Mouse (Mus musculus) forebrain, postnatal 0 days (tissue): Measurements from ENCODE around the gene Eef1akmt4. TPM values are rescaled to one million over a fixed set of nuclear protein-coding genes. Genes with fewer than 3 reads are reported as not detected.

ENCODE experiments used
- ATAC-seq: fragments of 200-750 bp; cut with Nextera tagmentation; 2 replicates; pipeline ENCODE4 v1.8.0; 2017; ENCODE audit warnings: mild to moderate bottlenecking, moderate library complexity
- DNase-seq: peaks from one replicate; pipeline ENCODE4 v3.0.0-alpha.2; 2015
- H3K27ac ChIP-seq: fragments of 300-500 bp; sonication (generic); 2 replicates; pipeline ENCODE4 v1.5.1; 2014; ENCODE audit warnings: low read depth, mild to moderate bottlenecking, antibody characterized with exemption, low read length, moderate library complexity, mixed read lengths
- H3K27me3 ChIP-seq: fragments of 300-500 bp; sonication (generic); 2 replicates; pipeline ENCODE4 v1.6.1; 2014; ENCODE audit warnings: mild to moderate bottlenecking, low read length, mixed read lengths; ENCODE audit not compliant: insufficient read depth
- H3K36me3 ChIP-seq: fragments of 300-500 bp; sonication (generic); 2 replicates; pipeline ENCODE4 v1.6.1; 2014; ENCODE audit warnings: mild to moderate bottlenecking, moderate library complexity; ENCODE audit not compliant: insufficient read depth
- H3K4me1 ChIP-seq: fragments of 300-500 bp; sonication (generic); 2 replicates; pipeline ENCODE4 v1.6.1; 2014; ENCODE audit warnings: antibody characterized with exemption; ENCODE audit not compliant: insufficient read depth
- H3K4me2 ChIP-seq: fragments of 300-500 bp; sonication (generic); 2 replicates; pipeline ENCODE4 v1.6.1; 2014; ENCODE audit warnings: low read depth, mild to moderate bottlenecking, moderate library complexity
- H3K4me3 ChIP-seq: fragments of 300-500 bp; sonication (generic); 2 replicates; pipeline ENCODE4 v1.5.1; 2014; ENCODE audit warnings: low read depth, low read length, mixed read lengths
- H3K9ac ChIP-seq: fragments of 300-500 bp; sonication (generic); 2 replicates; pipeline ENCODE4 v1.6.1; 2014; ENCODE audit warnings: mild to moderate bottlenecking
- H3K9me3 ChIP-seq: fragments of 300-500 bp; sonication (generic); 2 replicates; pipeline ENCODE4 v1.6.1; 2016; ENCODE audit warnings: low read length
- CTCF ChIP-seq: sonication (generic); IDR thresholded peaks from 2 replicates; pipeline ENCODE4 v1.5.1; 2016; ENCODE audit warnings: antibody characterized with exemption, control low read depth, low read depth
- WGBS: fragments of 180-500 bp; shearing (Covaris S2); extraction: QIAGEN DNeasy Blood & Tissue Kit; methylation state at CpG from one replicate; pipeline ENCODE4 v1.1.7; 2014; 5-methylcytosine and 5-hydroxymethylcytosine counted together
- polyA plus RNA-seq: library from polyadenylated mRNA; unstranded; fragments of >200 nt; fragmentation: Nextera tagmentation; extraction: Ambion mirVana; gene quantifications from 2 replicates; pipeline ENCODE4 v1.2.1, GENCODE M21; 2015
- total RNA-seq: library from RNA; depleted of rRNA; stranded (reverse); fragments of >200 nt; gene quantifications from 2 replicates; pipeline ENCODE4 v1.2.3, GENCODE M21; 2014

Gene Eef1akmt4
- total and polyA plus RNA-seq, 2 experiments from 2014 or later = 3.7 to 6.0 TPM

GRCm38 (mm10) chr16:20628871-20629391 is 17.5 kb downstream of the Eef1akmt4 start:
- DNase-seq (peak; percentile 84), ATAC-seq (peak; percentile 87)
- Histone ChIP-seq H3K4me2 (peak overlapping the region; percentile 91), H3K36me3 (no peaks in the 10 kb centered on the region; the same call in 1 of the 2 replicates), H3K27ac (peak overlapping the region; percentile 79), H3K4me3 (peak overlapping the region; percentile 57), H3K9ac (no peak overlapping the region), H3K9me3 (no peaks in the 10 kb centered on the region), H3K4me1 (peaks cover 5% of the 10 kb centered on the region; the same call in 1 of the 2 replicates), H3K27me3 (no peaks in the 10 kb centered on the region)
- no peak for TF ChIP-seq CTCF
- WGBS = 28% methylated on average over 11 of the region's 11 CpGs

GRCm38 (mm10) chr16:20629731-20630634 is 18.6 kb downstream of the Eef1akmt4 start, which contains the start of gene Ece2:
Ece2 (plus strand) TSS chr16:20629828.
- Histone ChIP-seq H3K36me3 (no peaks in the 10 kb centered on the region; the same call in 1 of the 2 replicates), H3K27me3 (no peaks in the 10 kb centered on the region), H3K4me1 (peaks cover 5% of the 10 kb centered on the region; the same call in 1 of the 2 replicates), H3K9me3 (no peaks in the 10 kb centered on the region), H3K4me3 (peak within 1 kb of the TSS; percentile 57), H3K4me2 (peak within 1 kb of the TSS; percentile 91), H3K27ac (peak within 1 kb of the TSS; percentile 79), H3K9ac (peak within 1 kb of the TSS; percentile 78)
- ATAC-seq (peak; percentile 53), DNase-seq (peak; percentile 55)
- TF ChIP-seq CTCF = no peak
- 6% methylated on average over 49 of the region's 54 CpGs for WGBS

- ATAC-seq (no peak), DNase-seq (no peak)
- H3K9ac ChIP-seq = no peak overlapping the region
- no peak overlapping the region for H3K4me3 ChIP-seq
- H3K27me3 ChIP-seq = no peaks in the 10 kb centered on the region
- WGBS = 85% methylated on average over 8 of the region's 8 CpGs
- no peak overlapping the region for H3K4me2 ChIP-seq
- H3K27ac ChIP-seq = no peak overlapping the region
- H3K36me3 ChIP-seq = no peaks in the 10 kb centered on the region; the same call in 1 of the 2 replicates
- peaks cover 7% of the 10 kb centered on the region; the same call in 1 of the 2 replicates for H3K4me1 ChIP-seq
- H3K9me3 ChIP-seq = no peaks in the 10 kb centered on the region
- no peak for TF ChIP-seq CTCF
Measured at GRCm38 (mm10) chr16:20637410-20637809, 26.0 kb downstream of the Eef1akmt4 start.

- H3K27ac ChIP-seq = peak overlapping the region; percentile 58; the same call in 1 of the 2 replicates
- H3K4me3 ChIP-seq = no peak overlapping the region
- no peak overlapping the region for H3K9ac ChIP-seq
- no peaks in the 10 kb centered on the region for H3K9me3 ChIP-seq
- peaks cover 7% of the 10 kb centered on the region; the same call in 1 of the 2 replicates for H3K4me1 ChIP-seq
- peak overlapping the region; percentile 35 for H3K4me2 ChIP-seq
- H3K27me3 ChIP-seq = no peaks in the 10 kb centered on the region
- DNase-seq (peak; percentile 88), ATAC-seq (peak; percentile 93)
- H3K36me3 ChIP-seq = no peaks in the 10 kb centered on the region
- 30% methylated on average over 8 of the region's 8 CpGs for WGBS
- no peak for TF ChIP-seq CTCF
Measured at GRCm38 (mm10) chr16:20638367-20638766, 27.0 kb downstream of the Eef1akmt4 start.

- 1% methylated on average over 8 of the region's 8 CpGs for WGBS
- Histone ChIP-seq H3K4me2 (no peak overlapping the region), H3K4me3 (no peak overlapping the region), H3K27me3 (no peaks in the 10 kb centered on the region), H3K9ac (no peak overlapping the region), H3K36me3 (peaks cover 20% of the 10 kb centered on the region), H3K27ac (no peak overlapping the region), H3K4me1 (peaks cover 7% of the 10 kb centered on the region; the same call in 1 of the 2 replicates), H3K9me3 (no peaks in the 10 kb centered on the region)
- TF ChIP-seq CTCF = peak; percentile 91
- ATAC-seq (peak; percentile 68), DNase-seq (peak; percentile 88)
Measured at GRCm38 (mm10) chr16:20642161-20642560, 30.8 kb downstream of the Eef1akmt4 start.

GRCm38 (mm10) chr16:20643911-20644310 is 32.5 kb downstream of the Eef1akmt4 start:
- no peak overlapping the region for H3K9ac ChIP-seq
- ATAC-seq = no peak

More at GRCm38 (mm10) chr16:20643911-20644310, 32.5 kb downstream of the Eef1akmt4 start:
- Histone ChIP-seq H3K4me3 (no peak overlapping the region), H3K9me3 (no peaks in the 10 kb centered on the region), H3K36me3 (peaks cover 20% of the 10 kb centered on the region), H3K27me3 (no peaks in the 10 kb centered on the region), H3K4me1 (no peaks in the 10 kb centered on the region), H3K4me2 (no peak overlapping the region), H3K27ac (no peak overlapping the region)
- no peak for TF ChIP-seq CTCF
- WGBS = 90% methylated on average over 7 of the region's 7 CpGs
- DNase-seq = no peak
